Mouse (Mus musculus) left cerebral cortex, postnatal 14 days (tissue): ENCODE measurements around the gene Bloc1s4. TPM values are rescaled to one million over a fixed set of nuclear protein-coding genes. Genes with fewer than 3 reads are reported as not detected.

Source experiments
- DNase-seq, 2 experiments: peaks; one replicate each; pipeline ENCODE4 v3.0.0; 2021 to 2022; ENCODE audit warnings: low spot score in 2 of 2, mixed read lengths in 1 of 2
- intact Hi-C: fragments of 180-260 bp; cut with DNase I; formaldehyde crosslinking; loops from one replicate; pipeline ENCODE4 v1.15.1; 2025
- total RNA-seq, 2 experiments: library from RNA; stranded (reverse); gene quantifications; 2 replicates each; pipeline ENCODE4 v1.2.3; 2021

Bloc1s4 gene
- total RNA-seq, 2 experiments from 2014 or later: 17.1 to 18.8 TPM

DNA sequence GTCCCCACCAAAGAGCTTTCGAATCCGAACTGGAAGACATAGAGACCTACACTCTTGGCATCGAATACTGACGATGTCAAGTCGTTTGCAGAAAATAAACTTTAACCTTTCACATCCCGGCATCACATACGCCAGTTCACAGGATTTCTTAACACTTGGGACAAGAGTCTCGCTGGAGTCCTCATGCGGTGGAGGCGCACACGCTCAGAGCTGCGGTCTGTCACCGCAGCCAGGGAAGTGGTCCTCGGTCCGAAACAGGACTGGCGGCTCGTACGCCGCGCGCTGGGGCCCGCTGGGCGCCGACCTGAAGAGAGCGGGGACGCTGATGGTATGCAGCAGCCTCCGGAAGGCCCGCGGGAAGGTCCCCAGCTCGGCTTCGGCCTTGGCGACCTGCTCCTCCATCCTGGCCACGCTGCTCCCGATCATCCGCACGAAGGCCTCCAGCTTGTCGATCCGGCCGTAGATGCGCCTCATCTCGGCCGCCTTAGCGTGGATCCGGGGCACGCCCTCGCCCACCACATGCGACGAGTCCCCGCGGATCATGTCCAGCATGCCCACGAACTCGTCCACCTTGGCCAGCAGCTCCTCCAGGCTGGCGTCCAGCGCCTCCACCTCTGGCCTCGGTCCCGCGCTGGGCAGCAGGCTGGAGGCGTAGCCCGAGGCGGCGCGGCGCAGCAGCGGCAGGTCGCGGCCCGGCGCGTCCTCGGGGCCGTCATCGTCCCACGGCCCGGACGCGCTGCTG lies 485 bp downstream of the Bloc1s4 start:
- DNase-seq: peak in 1 of 2 experiments; percentile 19
- intact Hi-C loops: loop anchor here (10.0 kb wide), 2 partner anchors 163 to 763 kb away; no protein-coding TSS in a partner anchor

DNA sequence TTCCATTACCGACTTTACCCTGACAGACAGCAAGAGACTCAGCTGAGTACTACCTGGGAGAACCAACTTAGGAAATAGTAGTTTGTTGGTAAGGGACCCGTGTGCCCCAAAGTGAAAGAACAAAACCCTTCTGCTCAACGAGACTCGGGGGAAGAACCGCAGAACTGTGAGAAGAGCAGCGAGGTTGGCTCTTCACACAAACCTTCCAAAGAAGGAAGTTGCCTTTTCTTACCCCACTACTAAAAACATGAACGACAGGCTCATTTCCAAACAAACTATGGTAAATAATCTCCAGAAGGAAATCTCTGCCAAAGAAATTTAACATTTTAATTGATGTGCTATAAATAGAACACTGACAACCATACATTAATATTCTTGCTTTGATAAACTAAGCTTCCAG lies 1.4 kb downstream of the Bloc1s4 start:
- intact Hi-C loops: loop anchor here (10.0 kb wide), 2 partner anchors 162 to 762 kb away; no protein-coding TSS in a partner anchor
- no peak for DNase-seq

DNA sequence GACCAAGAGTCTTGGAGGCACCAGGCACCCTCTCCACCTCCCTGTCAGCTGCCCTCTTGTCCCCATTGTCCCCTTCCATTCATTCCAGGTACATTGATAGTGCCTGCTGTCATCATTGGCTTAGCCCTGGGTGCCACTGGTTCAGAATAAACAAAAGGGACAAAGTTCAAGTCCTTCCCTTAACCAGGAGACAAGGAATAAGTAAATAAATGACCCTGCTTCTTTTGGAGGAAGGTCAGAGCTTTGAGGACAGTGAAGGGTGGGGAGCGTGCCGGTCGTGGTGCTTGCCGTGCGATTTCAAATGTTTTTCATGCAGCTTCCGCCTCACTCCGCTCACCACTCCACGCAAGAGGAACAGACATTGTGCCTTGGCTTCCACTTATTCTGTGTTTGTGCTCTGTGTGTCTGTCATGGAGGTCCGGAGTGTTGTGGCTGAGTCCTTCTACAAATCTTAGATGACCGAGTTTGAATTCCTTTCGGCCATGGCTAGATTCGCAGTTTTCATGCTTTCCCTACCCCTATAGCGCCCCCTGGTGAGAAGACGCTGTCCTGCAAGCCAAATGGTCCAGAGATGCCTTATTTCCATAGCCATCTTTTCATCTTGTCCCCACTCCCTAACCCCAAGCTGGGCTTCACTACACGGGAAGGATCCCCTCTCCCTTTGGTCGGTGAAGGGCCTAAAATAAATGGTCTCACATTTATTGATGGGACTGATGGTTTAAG lies 6.2 kb downstream of the Bloc1s4 start:
- intact Hi-C loops: loop anchor here (1.0 to 10.0 kb wide), 6 partner anchors 45 to 757 kb away; partner anchors contain the start of genes D5Ertd579e and Grpel1
- DNase-seq: peak; percentile 83 to 87

DNA sequence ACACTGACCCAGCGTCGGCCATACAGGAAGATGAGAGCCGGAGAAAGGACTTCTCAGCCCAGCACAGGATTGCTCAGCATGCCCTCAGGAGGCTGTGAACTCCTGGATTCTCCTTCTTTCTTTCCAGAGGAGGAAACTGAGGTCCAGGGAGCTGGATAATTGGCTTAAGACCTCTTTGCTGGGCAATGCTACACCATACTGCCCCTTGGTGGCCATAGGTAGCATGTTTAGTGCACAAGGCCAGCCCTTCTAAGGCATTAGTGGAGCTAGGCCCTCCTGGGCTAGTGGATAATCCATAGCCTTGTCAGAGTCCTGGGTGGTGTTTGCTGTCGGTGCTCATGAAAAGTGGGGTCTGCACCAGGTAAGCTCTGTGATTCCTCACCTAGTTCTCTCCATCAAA lies 8.6 kb downstream of the Bloc1s4 start:
- DNase-seq: peak; percentile 46 to 50
- intact Hi-C loops: loop anchor here (5.0 to 10.0 kb wide), 5 partner anchors 43 to 755 kb away; partner anchors contain the start of genes D5Ertd579e and Grpel1

DNA sequence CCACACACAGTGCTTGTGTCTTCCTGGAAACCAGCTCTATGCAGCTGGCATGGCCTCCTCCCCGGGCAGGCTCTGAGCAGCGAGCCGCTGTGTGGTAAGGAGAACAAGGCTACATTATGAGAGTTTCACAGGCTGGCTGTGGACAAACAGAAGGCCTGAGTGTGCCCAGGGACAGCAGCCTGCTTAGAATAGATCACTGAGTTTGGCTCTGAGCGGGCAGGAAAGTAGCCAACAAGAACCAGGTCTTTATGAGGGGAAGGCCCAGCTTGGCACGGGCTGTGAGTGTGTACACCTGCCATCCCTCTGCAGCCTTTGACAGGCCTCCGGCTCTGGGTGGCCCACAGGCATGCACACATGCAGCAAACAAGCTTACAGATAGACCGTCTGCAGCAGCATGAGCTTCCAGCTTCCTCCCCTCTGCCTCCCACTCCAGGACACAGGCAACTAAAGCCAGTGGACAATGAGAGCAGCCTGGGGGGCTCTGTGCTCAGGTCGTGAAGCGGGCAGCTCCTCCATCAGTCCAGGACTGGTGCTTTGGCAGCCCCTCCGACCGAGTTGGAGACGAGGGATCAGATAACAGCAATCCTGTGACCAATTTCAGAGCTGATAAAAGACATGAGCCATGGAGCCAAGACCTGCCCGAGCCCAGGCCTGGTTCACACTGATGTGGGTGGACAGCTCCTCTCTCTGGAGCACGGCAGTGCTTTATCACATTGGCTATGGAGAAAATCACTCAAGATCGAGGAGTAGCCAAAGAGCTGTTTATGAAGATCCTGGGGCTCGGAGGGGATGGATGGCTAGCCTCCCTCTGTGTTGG lies 9.4 kb downstream of the Bloc1s4 start:
- intact Hi-C loops: no loop called here
- peak; percentile 65 to 83 for DNase-seq

DNA sequence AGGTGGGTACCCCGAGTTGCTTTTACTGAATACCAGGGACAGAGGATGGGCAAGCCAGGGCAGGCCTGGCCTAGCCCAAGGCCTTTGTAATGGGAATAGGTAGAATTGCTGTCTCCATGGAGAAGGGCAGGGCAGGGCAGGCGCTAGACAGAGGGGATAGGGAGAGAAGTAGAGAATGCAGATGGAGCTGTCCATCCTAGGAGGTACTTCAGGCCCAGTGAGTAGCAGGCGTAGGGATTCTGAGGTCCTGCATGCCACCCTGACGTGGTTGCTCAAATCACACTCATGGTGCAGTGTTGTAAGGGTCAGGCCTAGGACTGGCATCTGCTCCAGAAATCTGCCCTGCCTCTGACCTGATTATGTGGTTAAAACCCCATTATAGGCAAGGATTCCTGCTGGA lies 10.7 kb downstream of the Bloc1s4 start:
- intact Hi-C loops: no loop called here
- no peak for DNase-seq

DNA sequence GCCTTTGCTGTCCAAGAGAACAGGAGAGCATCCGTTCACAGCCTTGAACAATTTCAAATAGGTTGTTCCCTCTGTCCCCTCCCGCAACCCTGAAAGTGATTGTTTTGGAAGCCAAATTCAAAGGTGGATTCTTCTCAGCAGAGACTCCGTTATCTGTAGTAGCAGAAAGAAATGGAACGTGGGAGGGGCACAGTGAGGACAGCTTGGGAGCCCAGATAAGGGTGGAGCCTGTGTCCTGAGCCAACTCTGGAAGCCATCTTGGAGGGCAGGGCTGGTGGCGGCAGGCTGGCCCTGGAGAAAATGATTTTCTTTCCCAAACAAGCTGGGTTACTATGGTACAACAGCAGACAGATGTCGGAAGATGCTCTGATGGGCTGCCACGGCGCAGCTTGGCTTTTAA lies 12.4 kb downstream of the Bloc1s4 start:
- intact Hi-C loops: no loop called here
- DNase-seq: no peak

DNA sequence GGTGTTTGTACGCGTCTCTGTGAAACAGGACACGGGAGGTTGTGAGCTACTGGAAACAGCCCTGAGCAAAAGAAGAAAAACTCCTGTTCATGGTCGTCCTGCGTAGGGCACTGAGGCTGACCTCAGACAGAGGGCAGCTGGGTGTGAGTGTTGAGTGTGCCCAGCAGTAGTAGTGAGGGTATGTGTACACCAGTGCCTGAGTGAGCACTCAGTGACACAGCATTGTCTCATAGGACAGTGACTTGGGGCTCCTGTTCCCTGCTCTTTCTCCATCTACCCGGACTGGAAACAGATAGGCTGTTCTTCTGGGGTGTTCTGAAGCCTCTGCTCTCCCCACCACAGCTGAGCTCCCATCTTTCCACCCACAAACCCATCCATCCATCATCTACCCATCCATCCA lies 13.3 kb downstream of the Bloc1s4 start:
- no peak for DNase-seq
- intact Hi-C loops: no loop called here

DNA sequence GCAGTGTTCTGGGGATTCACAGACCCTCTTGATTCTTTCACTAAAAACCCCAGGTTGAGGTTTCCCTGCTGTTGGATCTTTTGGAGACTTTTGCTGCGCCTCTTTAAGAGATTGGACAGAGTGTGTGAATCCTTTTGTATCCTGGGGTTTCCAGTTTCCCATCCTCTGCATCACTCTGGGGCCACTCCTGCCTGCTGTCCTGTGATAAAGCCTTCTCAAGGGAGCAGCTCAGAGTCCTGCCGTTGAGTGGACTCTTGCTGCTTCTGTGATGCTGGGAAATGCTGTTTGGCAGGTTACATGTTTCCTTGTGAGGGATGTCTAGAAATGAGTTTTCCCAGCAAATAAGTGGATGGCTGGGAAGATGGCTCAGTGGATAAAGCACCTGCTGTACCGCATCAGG lies 15.0 kb downstream of the Bloc1s4 start:
- intact Hi-C loops: no loop called here
- DNase-seq: no peak

DNA sequence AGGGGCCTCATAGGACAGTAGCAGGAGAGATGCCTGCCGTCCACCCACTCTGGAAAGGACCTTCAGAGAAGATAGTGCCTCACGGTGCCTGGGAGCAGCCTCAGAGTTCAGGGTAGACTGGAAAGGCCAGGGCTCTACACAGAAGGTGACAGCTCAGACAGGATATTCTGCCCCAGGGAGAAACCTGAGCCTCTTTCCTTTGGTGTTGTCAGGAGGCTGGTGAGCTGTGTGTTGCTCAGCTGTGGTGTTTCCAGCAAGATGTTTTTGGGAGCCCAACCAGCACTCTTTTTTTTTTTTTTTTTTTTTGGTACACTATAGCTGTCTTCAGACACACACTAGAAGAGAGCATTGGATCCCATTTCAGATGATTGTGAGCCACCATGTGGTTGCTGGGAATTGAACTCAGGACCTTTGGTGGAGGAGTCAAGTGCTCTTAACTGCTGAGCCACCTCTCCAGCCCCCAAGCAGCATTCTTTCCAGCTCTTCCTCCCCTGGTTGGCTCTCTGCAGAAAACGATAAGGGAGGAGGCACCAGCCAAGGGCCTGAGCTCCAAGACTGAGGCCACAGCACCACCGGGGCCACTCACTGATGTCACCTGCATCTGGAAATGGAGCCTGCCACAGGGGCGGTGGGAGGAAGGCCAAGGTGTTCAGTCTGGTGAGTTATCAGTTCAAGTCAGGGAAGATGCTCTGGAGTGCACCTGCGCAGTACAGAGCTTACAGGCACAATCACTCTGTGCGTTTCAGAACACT lies 16.4 kb downstream of the Bloc1s4 start:
- DNase-seq: no peak
- intact Hi-C loops: no loop called here

DNA sequence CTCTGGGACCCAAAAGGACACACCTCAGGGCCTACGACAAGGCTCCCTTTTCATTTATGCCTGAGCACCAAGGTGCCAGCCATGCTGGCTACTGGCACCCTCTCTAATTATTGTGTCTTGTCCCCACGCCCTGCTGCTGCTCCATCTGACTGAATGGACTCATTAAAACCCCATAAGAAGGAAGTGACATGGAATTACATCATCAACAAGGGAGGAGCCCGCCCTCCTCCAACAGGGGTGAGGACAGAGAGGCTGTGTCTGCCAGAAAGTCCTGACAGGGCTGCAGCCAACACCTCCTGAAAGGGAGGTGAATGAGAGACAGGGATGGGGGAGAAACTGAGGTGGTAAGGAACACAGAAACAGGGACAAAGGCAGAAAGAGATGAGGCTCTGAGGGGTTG lies 17.8 kb downstream of the Bloc1s4 start:
- no peak for DNase-seq
- intact Hi-C loops: no loop called here

DNA sequence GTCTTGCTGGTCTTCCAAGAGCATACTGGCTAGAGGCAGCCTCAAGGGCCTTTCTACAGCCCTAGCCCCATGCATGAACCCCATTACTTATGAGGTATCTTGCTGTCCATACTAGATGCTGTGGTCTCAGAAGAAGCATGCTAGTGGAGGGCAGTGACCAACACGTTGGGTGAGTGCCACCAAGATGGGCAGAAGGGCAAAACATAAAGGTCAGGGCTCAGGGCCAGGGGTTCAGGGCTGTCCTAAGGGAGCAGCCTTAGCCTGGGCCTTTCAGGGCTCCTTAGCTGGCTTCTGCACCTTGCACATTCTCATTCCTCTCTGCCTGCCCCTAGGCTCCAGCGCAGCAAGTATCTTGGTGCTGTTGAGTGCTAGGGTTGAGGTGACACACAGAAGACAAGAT lies 18.5 kb downstream of the Bloc1s4 start:
- intact Hi-C loops: no loop called here
- no peak for DNase-seq

DNA sequence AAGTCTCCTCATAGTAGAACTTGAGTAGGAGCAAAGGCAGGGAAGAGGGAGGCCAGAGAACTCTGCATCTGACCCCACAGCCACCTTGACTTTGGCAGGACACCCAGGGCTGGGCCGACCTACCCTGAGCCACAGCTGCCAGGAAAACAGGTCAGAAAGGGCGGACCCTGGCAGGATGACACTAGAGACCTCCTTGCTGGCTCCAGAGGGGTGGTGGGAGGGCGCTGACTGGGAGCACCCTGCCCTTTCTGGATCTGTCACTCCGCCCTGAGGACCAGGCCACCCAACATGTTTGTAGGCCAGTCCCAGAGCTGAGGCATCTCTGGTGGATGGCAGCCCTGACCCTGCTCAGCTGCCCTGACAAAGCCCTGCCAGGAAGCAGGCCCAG lies 19.4 kb downstream of the Bloc1s4 start:
- intact Hi-C loops: no loop called here
- no peak for DNase-seq

DNA sequence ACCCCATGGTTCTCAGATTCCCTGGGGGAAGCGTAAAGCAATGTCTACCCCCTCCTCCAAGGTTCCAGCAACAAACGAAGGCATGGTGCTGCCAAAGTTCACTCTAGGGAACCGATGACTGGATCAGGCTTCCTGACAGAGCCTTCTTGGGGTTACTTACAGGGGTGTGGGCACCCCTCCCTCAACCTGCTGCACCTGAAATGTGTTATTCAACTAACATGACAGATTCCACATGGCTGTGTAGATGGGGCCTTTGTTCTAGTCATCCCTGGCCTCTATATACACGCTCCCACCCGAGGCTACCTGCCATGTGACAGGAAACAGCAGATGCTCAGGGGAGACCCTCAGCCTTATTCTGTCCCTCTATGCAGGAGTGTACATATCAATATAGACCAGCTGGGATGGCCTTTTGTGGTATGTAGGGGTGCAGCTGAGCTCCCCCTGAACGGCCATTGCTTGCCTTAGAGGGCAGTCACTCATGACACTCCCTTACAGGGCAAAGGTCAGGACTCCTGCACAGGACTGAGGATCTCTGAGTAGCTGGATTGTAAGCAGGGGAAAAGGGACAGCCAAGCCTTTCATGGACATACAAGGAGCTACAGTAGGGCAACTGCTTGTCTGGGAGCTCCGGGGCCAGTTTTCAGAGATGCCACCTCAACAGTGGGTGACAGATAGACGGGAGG lies 19.9 kb downstream of the Bloc1s4 start:
- intact Hi-C loops: no loop called here

DNA sequence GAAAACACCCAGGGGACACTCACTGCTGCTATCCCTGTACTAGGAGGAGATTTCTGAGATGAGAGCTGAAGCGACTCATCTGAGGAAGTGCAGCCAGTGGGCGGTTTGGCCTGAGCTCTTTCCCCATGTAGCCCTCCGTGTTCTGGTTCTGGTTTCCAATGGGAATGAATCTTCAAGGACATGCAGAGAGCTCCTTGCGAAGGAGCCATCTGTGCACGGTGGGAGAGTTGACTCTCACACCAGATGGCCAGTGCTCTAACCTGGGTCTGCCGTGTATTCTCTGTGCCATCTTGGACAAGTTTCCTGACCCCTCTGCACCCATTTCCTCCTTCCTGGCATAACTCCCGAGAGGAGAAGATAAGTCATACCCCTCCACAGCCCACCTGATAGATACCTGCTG lies 20.7 kb downstream of the Bloc1s4 start:
- intact Hi-C loops: no loop called here
- DNase-seq: no peak

More for the DNA sequence above, 19.9 kb downstream of the Bloc1s4 start:
- DNase-seq: no peak

DNA sequence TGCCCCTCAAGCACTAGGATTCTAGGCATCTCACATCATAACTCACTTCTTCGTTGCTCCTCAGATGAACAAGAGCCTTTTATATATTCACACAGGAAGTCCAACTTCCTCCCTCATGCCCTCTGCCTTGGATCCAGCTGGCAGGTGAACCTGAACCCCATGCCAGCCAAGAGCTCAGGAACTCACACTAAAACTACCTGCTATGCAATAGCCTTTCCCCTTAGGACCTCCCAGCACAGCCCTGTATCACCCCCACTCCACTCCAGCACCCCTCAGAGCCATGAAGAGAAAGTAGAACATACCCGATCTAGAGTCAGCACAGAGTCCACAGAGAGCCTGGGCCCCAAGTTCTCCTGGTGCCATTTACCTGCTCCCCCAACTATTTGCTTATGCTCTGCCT lies 21.3 kb downstream of the Bloc1s4 start:
- intact Hi-C loops: no loop called here
- no peak for DNase-seq

DNA sequence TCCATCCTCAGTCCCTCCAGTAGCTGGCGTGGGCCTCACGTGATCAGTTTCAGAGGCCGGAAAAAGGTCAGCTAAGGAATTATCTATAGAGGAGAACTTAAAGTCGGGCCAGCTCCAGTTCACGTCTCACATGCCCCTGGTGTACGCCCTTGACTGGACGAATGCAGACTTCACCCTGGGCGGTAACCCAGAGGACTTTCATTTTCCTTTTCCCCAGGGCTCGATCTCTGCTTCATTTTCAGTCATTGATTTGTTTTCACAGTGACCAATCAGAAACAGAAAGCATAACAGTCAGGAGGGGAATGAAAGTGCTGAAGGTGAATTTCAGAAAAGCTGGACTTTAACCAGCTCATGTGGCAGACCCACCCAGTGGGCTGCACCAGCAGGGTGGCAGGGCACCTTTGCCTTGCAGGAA lies 22.1 kb downstream of the Bloc1s4 start:
- no peak for DNase-seq
- intact Hi-C loops: no loop called here

DNA sequence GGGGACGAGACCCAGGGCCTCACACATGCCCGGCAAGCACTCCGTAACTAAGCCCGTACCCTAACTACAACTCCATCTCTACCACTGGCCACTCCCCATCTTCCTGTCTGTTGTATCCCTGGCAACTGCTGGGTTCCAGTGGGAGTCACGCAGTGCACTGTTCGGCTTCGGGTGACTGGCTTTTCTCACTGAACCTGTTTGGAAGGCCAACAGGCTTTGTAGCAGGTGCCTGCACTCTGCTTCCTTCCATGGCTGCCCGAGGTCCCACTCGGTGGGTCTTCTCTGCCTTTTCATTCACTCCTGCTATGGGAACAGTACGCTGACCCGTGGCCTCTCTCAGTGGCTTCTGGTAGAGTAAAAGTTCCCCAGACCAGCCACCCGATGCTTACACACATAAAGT lies 22.6 kb downstream of the Bloc1s4 start:
- intact Hi-C loops: no loop called here
- no peak for DNase-seq

DNA sequence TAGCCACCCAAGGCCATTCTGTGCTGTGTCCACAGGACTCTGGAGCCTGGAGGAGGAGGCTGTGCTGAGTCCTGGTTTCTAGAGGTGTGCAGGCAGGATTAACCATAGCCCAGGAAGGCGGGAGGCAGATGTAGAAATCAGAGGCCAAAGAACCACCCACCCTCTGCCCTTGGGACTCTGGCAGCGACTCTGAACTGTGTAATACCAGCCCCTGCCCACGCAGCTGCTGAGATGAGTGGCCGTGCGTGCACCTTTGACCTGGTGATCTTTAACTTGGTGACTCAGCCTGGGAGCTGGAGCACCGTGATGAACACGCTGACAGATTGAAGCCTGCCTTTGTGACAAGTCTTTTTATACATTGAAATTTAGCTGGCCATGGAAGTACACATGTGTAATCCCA lies 24.2 kb downstream of the Bloc1s4 start:
- no peak for DNase-seq
- intact Hi-C loops: no loop called here
